Mouse (Mus musculus) midbrain, embryonic 11.5 days (tissue): Measurements from ENCODE around the gene Gpx8. TPM values are rescaled to one million over a fixed set of nuclear protein-coding genes. Genes with fewer than 3 reads are reported as not detected.

Experiments used
- ATAC-seq: fragments of 200-750 bp; cut with Nextera tagmentation; 2 replicates; pipeline ENCODE4 v1.8.0; 2017; ENCODE audit warnings: moderate TSS enrichment, moderate library complexity; ENCODE audit not compliant: low FRiP score
- DNase-seq: peaks from one replicate; pipeline ENCODE4 v3.0.0; 2015; ENCODE audit warnings: low spot score; ENCODE audit errors: missing footprints
- H3K27ac ChIP-seq: fragments of 300-500 bp; sonication (generic); 2 replicates; pipeline ENCODE4 v1.5.1; 2014; ENCODE audit warnings: low read depth, low read length
- H3K27me3 ChIP-seq: fragments of 300-500 bp; sonication (generic); 2 replicates; pipeline ENCODE4 v1.6.1; 2014; ENCODE audit warnings: mild to moderate bottlenecking, low read length, moderate library complexity, mixed read lengths; ENCODE audit not compliant: control insufficient read depth, insufficient read depth
- H3K36me3 ChIP-seq: fragments of 300-500 bp; sonication (generic); 2 replicates; pipeline ENCODE4 v1.6.1; 2014; ENCODE audit warnings: mild to moderate bottlenecking, low read length, moderate library complexity, mixed read lengths; ENCODE audit not compliant: control insufficient read depth, insufficient read depth
- H3K4me1 ChIP-seq: fragments of 300-500 bp; sonication (generic); 2 replicates; pipeline ENCODE4 v1.6.1; 2014; ENCODE audit warnings: low read length; ENCODE audit not compliant: control insufficient read depth, insufficient read depth
- H3K4me2 ChIP-seq: fragments of 300-500 bp; sonication (generic); 2 replicates; pipeline ENCODE4 v1.6.1; 2014; ENCODE audit warnings: mild to moderate bottlenecking, moderate library complexity
- H3K4me3 ChIP-seq: fragments of 300-500 bp; sonication (generic); 2 replicates; pipeline ENCODE4 v1.5.1; 2014; ENCODE audit warnings: low read depth, low read length
- H3K9ac ChIP-seq: fragments of 300-500 bp; sonication (generic); 2 replicates; pipeline ENCODE4 v1.6.1; 2014; ENCODE audit warnings: low read length
- H3K9me3 ChIP-seq: fragments of 300-500 bp; sonication (generic); 2 replicates; pipeline ENCODE4 v1.6.1; 2016; ENCODE audit warnings: low read length; ENCODE audit not compliant: control insufficient read depth
- WGBS: fragments of 180-500 bp; shearing (Covaris S2); extraction: QIAGEN DNeasy Blood & Tissue Kit; methylation state at CpG from one replicate; pipeline ENCODE4 v1.1.7; 2014; 5-methylcytosine and 5-hydroxymethylcytosine counted together
- polyA plus RNA-seq: library from polyadenylated mRNA; unstranded; fragments of >200 nt; fragmentation: Nextera tagmentation; extraction: Ambion mirVana; gene quantifications from 2 replicates; pipeline ENCODE4 v1.2.1, GENCODE M21; 2014

The Gpx8 gene
- polyA plus RNA-seq, 1 experiment from 2014 or later = 117 TPM

GRCm38 (mm10) chr13:113055826-113056225 is 9.6 kb upstream of the Gpx8 start:
- Histone ChIP-seq H3K27me3 (no peaks in the 10 kb centered on the region), H3K4me1 (no peaks in the 10 kb centered on the region), H3K9ac (no peak overlapping the region), H3K27ac (no peak overlapping the region), H3K9me3 (no peaks in the 10 kb centered on the region), H3K4me2 (no peak overlapping the region), H3K4me3 (no peak overlapping the region), H3K36me3 (no peaks in the 10 kb centered on the region)
- ATAC-seq (no peak), DNase-seq (no peak)
- 48% methylated on average over 8 of the region's 8 CpGs for WGBS

GRCm38 (mm10) chr13:113054230-113054629 is 8.0 kb upstream of the Gpx8 start:
- Histone ChIP-seq H3K9me3 (no peaks in the 10 kb centered on the region), H3K4me1 (no peaks in the 10 kb centered on the region), H3K27me3 (no peaks in the 10 kb centered on the region), H3K27ac (no peak overlapping the region), H3K4me3 (no peak overlapping the region), H3K9ac (no peak overlapping the region), H3K4me2 (no peak overlapping the region), H3K36me3 (no peaks in the 10 kb centered on the region)
- 94% methylated on average over 8 of the region's 8 CpGs for WGBS
- no peak for ATAC-seq
- DNase-seq = no peak

GRCm38 (mm10) chr13:113047647-113048046 is 1.4 kb upstream of the Gpx8 start:
- DNase-seq (no peak), ATAC-seq (no peak)
- H3K27me3 ChIP-seq = no peaks in the 10 kb centered on the region
- no peaks in the 10 kb centered on the region for H3K9me3 ChIP-seq
- H3K9ac ChIP-seq = no peak overlapping the region
- H3K27ac ChIP-seq = no peak overlapping the region
- WGBS = 74% methylated on average over 3 of the region's 3 CpGs
- peaks cover 3% of the 10 kb centered on the region; the same call in 1 of the 2 replicates for H3K36me3 ChIP-seq
- H3K4me2 ChIP-seq = no peak overlapping the region
- peaks cover 4% of the 10 kb centered on the region for H3K4me1 ChIP-seq
- H3K4me3 ChIP-seq = no peak overlapping the region

- H3K27ac ChIP-seq = no peak overlapping the region
- H3K4me3 ChIP-seq = no peak overlapping the region
- H3K4me2 ChIP-seq = no peak overlapping the region
- ATAC-seq = peak; percentile 45
- H3K36me3 ChIP-seq = peaks cover 5% of the 10 kb centered on the region; the same call in 1 of the 2 replicates
- no peak overlapping the region for H3K9ac ChIP-seq
- H3K27me3 ChIP-seq = no peaks in the 10 kb centered on the region
- no peak for DNase-seq
- peaks cover 4% of the 10 kb centered on the region for H3K4me1 ChIP-seq
- no peaks in the 10 kb centered on the region for H3K9me3 ChIP-seq
These were observed 808 bp upstream of the Gpx8 start for GRCm38 (mm10) chr13:113047018-113047417.

- no peak overlapping the region for H3K27ac ChIP-seq
- no peak for ATAC-seq
- WGBS = 27% methylated on average over 18 of the region's 18 CpGs
These were observed 626 bp downstream of the Gpx8 start for GRCm38 (mm10) chr13:113045458-113046110.

GRCm38 (mm10) chr13:113044876-113045275 is 1.3 kb downstream of the Gpx8 start:
- peaks cover 5% of the 10 kb centered on the region; the same call in 1 of the 2 replicates for H3K36me3 ChIP-seq

More at GRCm38 (mm10) chr13:113045458-113046110, 626 bp downstream of the Gpx8 start:
- Histone ChIP-seq H3K4me2 (peak overlapping the region; percentile 47), H3K9ac (peak overlapping the region; percentile 60), H3K36me3 (peaks cover 5% of the 10 kb centered on the region; the same call in 1 of the 2 replicates), H3K27me3 (no peaks in the 10 kb centered on the region), H3K4me1 (peaks cover 4% of the 10 kb centered on the region), H3K9me3 (no peaks in the 10 kb centered on the region), H3K4me3 (peak overlapping the region; percentile 45)
- peak; percentile 90 for DNase-seq

GRCm38 (mm10) chr13:113035852-113036251 is 10.4 kb downstream of the Gpx8 start:
- Histone ChIP-seq H3K27ac (no peak overlapping the region), H3K4me1 (peaks cover 6% of the 10 kb centered on the region; the same call in 1 of the 2 replicates), H3K4me2 (peak overlapping the region; percentile 78), H3K9me3 (no peaks in the 10 kb centered on the region), H3K27me3 (peaks cover 32% of the 10 kb centered on the region), H3K36me3 (no peaks in the 10 kb centered on the region), H3K9ac (no peak overlapping the region), H3K4me3 (peak overlapping the region; percentile 49)
- 0% methylated on average over 4 of the region's 4 CpGs for WGBS
- ATAC-seq (peak; percentile 78), DNase-seq (peak; percentile 97)

More at GRCm38 (mm10) chr13:113044876-113045275, 1.3 kb downstream of the Gpx8 start:
- no peak for ATAC-seq
- no peak overlapping the region for H3K9ac ChIP-seq
- peak overlapping the region; percentile 45 for H3K4me3 ChIP-seq
- H3K9me3 ChIP-seq = no peaks in the 10 kb centered on the region
- DNase-seq = no peak
- no peak overlapping the region for H3K27ac ChIP-seq
- peak overlapping the region; percentile 47 for H3K4me2 ChIP-seq
- peaks cover 4% of the 10 kb centered on the region for H3K4me1 ChIP-seq
- no peaks in the 10 kb centered on the region for H3K27me3 ChIP-seq
- 80% methylated on average over 3 of the region's 3 CpGs for whole genome bisulfite sequencing

GRCm38 (mm10) chr13:113034950-113035421 is 11.2 kb downstream of the Gpx8 start, which contains the start of gene Cdc20b:
Cdc20b (plus strand) TSS chr13:113035111.
- Histone ChIP-seq H3K27ac (no peak within 1 kb of the TSS), H3K9me3 (no peaks in the 10 kb centered on the region), H3K27me3 (peaks cover 32% of the 10 kb centered on the region), H3K4me3 (peak within 1 kb of the TSS; percentile 49), H3K36me3 (no peaks in the 10 kb centered on the region), H3K4me2 (peak within 1 kb of the TSS; percentile 78), H3K4me1 (peaks cover 6% of the 10 kb centered on the region; the same call in 1 of the 2 replicates), H3K9ac (peak within 1 kb of the TSS; percentile 10; the same call in 1 of the 2 replicates)
- ATAC-seq (peak; percentile 28; the same call in 1 of the 2 replicates), DNase-seq (peak; percentile 97)
- under 1% methylated on average over 46 of the region's 46 CpGs for WGBS

- 2% methylated on average over 11 of the region's 11 CpGs for WGBS
- peak; percentile 97 for DNase-seq
- H3K27ac ChIP-seq = no peak overlapping the region
- H3K27me3 ChIP-seq = peaks cover 32% of the 10 kb centered on the region
- H3K9me3 ChIP-seq = no peaks in the 10 kb centered on the region
- peak overlapping the region; percentile 49 for H3K4me3 ChIP-seq
- peak overlapping the region; percentile 10; the same call in 1 of the 2 replicates for H3K9ac ChIP-seq
- no peaks in the 10 kb centered on the region for H3K36me3 ChIP-seq
- no peak for ATAC-seq
- peak overlapping the region; percentile 78 for H3K4me2 ChIP-seq
- H3K4me1 ChIP-seq = peaks cover 6% of the 10 kb centered on the region; the same call in 1 of the 2 replicates
These were observed 11.8 kb downstream of the Gpx8 start for GRCm38 (mm10) chr13:113034271-113034886.
